12 mouse cellular contexts compared by ENCODE assay signal in the genomic region with DNA sequence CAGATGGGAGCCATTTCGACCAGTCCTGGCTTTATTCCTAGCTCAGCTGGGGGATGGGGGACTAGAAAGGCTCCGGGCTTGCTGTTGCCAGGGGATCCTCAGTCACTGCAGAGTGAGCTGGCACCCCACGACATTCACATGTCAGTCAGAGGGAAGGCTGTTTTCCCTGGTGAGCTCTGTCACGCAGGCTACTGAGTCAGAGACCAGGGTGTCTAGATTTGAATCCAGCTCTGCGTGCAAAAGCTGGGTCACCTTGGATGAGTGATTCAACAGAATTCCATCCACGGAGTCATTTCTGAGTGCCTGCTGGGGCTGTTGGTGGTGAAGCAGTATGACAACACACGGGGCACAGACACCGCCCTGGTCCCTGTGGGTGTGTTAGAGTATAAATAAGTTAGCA. TPM values are rescaled to one million over a fixed set of nuclear protein-coding genes. Genes with fewer than 3 reads are reported as not detected.
"Had no signal": no experiment of that assay in that cellular context is flagged by ENCODE, and none has a peak within 500 bp of the region (broad histone marks: within the 10 kb centered on the region; RNA-seq: fewer than 3 reads in every experiment).

No protein-coding gene starts in this region.

- H3K9me3 ChIP-seq: limb, embryonic 13.5 days; neural tube, embryonic 15.5 days had no signal

- H3K9ac ChIP-seq: limb, embryonic 13.5 days; liver, embryonic 14.5 days; neural tube, embryonic 15.5 days had no signal

- DNase-seq: kidney, adult 18-20 months; kidney, postnatal 10 days; left cerebral cortex, postnatal 4 days; lung, adult 18-20 months; midbrain, embryonic 14.5 days; thymus, postnatal 4 days had no signal

- H3K4me2 ChIP-seq: limb, embryonic 13.5 days; neural tube, embryonic 15.5 days had no signal

- H3K36me3 ChIP-seq: limb, embryonic 13.5 days; neural tube, embryonic 15.5 days had no signal

- H3K4me3 ChIP-seq: limb, embryonic 13.5 days; myocyte; neural tube, embryonic 15.5 days had no signal

- H3K27ac ChIP-seq: limb, embryonic 13.5 days; liver, embryonic 14.5 days; neural tube, embryonic 15.5 days; stomach, postnatal 0 days had no signal

RNA-seq across cellular contexts. Expression of a gene that starts 13.7 kb away (rescaled TPM):
- total RNA-seq: megakaryocyte-erythroid progenitor cell, adult 5-6 weeks had no signal
